Mouse (Mus musculus) midbrain, embryonic 16.5 days (tissue): Measurements from ENCODE around the gene Slc25a13. TPM values are rescaled to one million over a fixed set of nuclear protein-coding genes. Genes with fewer than 3 reads are reported as not detected.

ENCODE experiments used
- ATAC-seq: fragments of 200-750 bp; cut with Nextera tagmentation; 2 replicates; pipeline ENCODE4 v1.8.0; 2017; ENCODE audit warnings: moderate TSS enrichment
- H3K27ac ChIP-seq: fragments of 300-500 bp; sonication (generic); 2 replicates; pipeline ENCODE4 v1.5.1; 2014; ENCODE audit warnings: mild to moderate bottlenecking, low read length, mixed read lengths
- H3K27me3 ChIP-seq: fragments of 300-500 bp; sonication (generic); 2 replicates; pipeline ENCODE4 v1.6.1; 2014; ENCODE audit warnings: low read depth, low read length, mixed read lengths; ENCODE audit not compliant: control insufficient read depth, insufficient read depth
- H3K36me3 ChIP-seq: fragments of 300-500 bp; sonication (generic); 2 replicates; pipeline ENCODE4 v1.6.1; 2014; ENCODE audit warnings: mild to moderate bottlenecking, low read length, moderate library complexity, mixed read lengths; ENCODE audit not compliant: control insufficient read depth, insufficient read depth
- H3K4me1 ChIP-seq: fragments of 300-500 bp; sonication (generic); 2 replicates; pipeline ENCODE4 v1.6.1; 2014; ENCODE audit warnings: mild to moderate bottlenecking, low read length, mixed read lengths; ENCODE audit not compliant: control insufficient read depth, insufficient read depth
- H3K4me2 ChIP-seq: fragments of 300-500 bp; sonication (generic); 2 replicates; pipeline ENCODE4 v1.6.1; 2014; ENCODE audit warnings: mild to moderate bottlenecking, low read length, mixed read lengths
- H3K4me3 ChIP-seq: fragments of 300-500 bp; sonication (generic); 2 replicates; pipeline ENCODE4 v1.5.1; 2014; ENCODE audit warnings: low read depth, mild to moderate bottlenecking, low read length, moderate library complexity, mixed read lengths
- H3K9ac ChIP-seq: fragments of 300-500 bp; sonication (generic); 2 replicates; pipeline ENCODE4 v1.6.1; 2014; ENCODE audit warnings: low read depth, low read length, mixed read lengths
- H3K9me3 ChIP-seq: fragments of 300-500 bp; sonication (generic); replicated peaks from 2 replicates; pipeline ENCODE4 v1.6.1; 2014; ENCODE audit warnings: mild to moderate bottlenecking, low read length, mixed read lengths; ENCODE audit not compliant: control insufficient read depth, poor library complexity, severe bottlenecking
- WGBS: fragments of 180-500 bp; shearing (Covaris S2); extraction: QIAGEN DNeasy Blood & Tissue Kit; methylation state at CpG from one replicate; pipeline ENCODE4 v1.1.7; 2014; 5-methylcytosine and 5-hydroxymethylcytosine counted together
- polyA plus RNA-seq: library from polyadenylated mRNA; unstranded; fragments of >200 nt; fragmentation: Nextera tagmentation; extraction: Ambion mirVana; gene quantifications from 2 replicates; pipeline ENCODE4 v1.2.1, GENCODE M21; 2015

The Slc25a13 gene
- polyA plus RNA-seq, 1 experiment from 2014 or later, result 3.8 TPM

GRCm38 (mm10) chr6:6093522-6093921, 123.5 kb downstream of the Slc25a13 start:
- no peak overlapping the region for H3K9ac ChIP-seq
- whole genome bisulfite sequencing, result 65% methylated on average over 3 of the region's 3 CpGs

GRCm38 (mm10) chr6:6092497-6092896, 124.5 kb downstream of the Slc25a13 start:
- 14% methylated on average over 10 of the region's 10 CpGs for WGBS
- no peaks in the 10 kb centered on the region for H3K27me3 ChIP-seq
- no peak overlapping the region for H3K9ac ChIP-seq
- no peaks in the 10 kb centered on the region for H3K36me3 ChIP-seq
- H3K4me2 ChIP-seq, result no peak overlapping the region
- no peak for ATAC-seq
- no peak overlapping the region for H3K27ac ChIP-seq
- no peak overlapping the region for H3K4me3 ChIP-seq
- H3K9me3 ChIP-seq, result no peaks in the 10 kb centered on the region
- H3K4me1 ChIP-seq, result no peaks in the 10 kb centered on the region

More at GRCm38 (mm10) chr6:6093522-6093921, 123.5 kb downstream of the Slc25a13 start:
- Histone ChIP-seq H3K9me3 (no peaks in the 10 kb centered on the region), H3K36me3 (no peaks in the 10 kb centered on the region), H3K4me1 (no peaks in the 10 kb centered on the region), H3K27ac (no peak overlapping the region), H3K27me3 (no peaks in the 10 kb centered on the region), H3K4me2 (no peak overlapping the region), H3K4me3 (no peak overlapping the region)
- ATAC-seq, result no peak

- no peak for ATAC-seq
- Histone ChIP-seq H3K36me3 (no peaks in the 10 kb centered on the region), H3K4me3 (no peak overlapping the region), H3K9me3 (no peaks in the 10 kb centered on the region), H3K27me3 (no peaks in the 10 kb centered on the region), H3K9ac (no peak overlapping the region), H3K27ac (no peak overlapping the region), H3K4me2 (no peak overlapping the region), H3K4me1 (no peaks in the 10 kb centered on the region)
- WGBS, result 87% methylated on average over 3 of the region's 3 CpGs
Measured at GRCm38 (mm10) chr6:6091016-6091415, 126.0 kb downstream of the Slc25a13 start.

GRCm38 (mm10) chr6:6088151-6088550, 128.8 kb downstream of the Slc25a13 start:
- Histone ChIP-seq H3K36me3 (no peaks in the 10 kb centered on the region), H3K4me1 (no peaks in the 10 kb centered on the region), H3K9me3 (no peaks in the 10 kb centered on the region), H3K4me3 (no peak overlapping the region), H3K9ac (no peak overlapping the region), H3K27ac (no peak overlapping the region), H3K27me3 (no peaks in the 10 kb centered on the region), H3K4me2 (no peak overlapping the region)
- no peak for ATAC-seq
- 76% methylated on average over 4 of the region's 4 CpGs for WGBS

GRCm38 (mm10) chr6:6080484-6080883, 136.5 kb downstream of the Slc25a13 start:
- Histone ChIP-seq H3K4me1 (no peaks in the 10 kb centered on the region), H3K9me3 (no peaks in the 10 kb centered on the region), H3K27ac (no peak overlapping the region), H3K36me3 (no peaks in the 10 kb centered on the region), H3K27me3 (no peaks in the 10 kb centered on the region), H3K9ac (no peak overlapping the region), H3K4me2 (no peak overlapping the region), H3K4me3 (no peak overlapping the region)
- 70% methylated on average over 1 of the region's 1 CpGs for WGBS
- no peak for ATAC-seq

- Histone ChIP-seq H3K4me1 (no peaks in the 10 kb centered on the region), H3K27ac (no peak overlapping the region), H3K9me3 (no peaks in the 10 kb centered on the region), H3K36me3 (no peaks in the 10 kb centered on the region), H3K4me3 (no peak overlapping the region), H3K9ac (no peak overlapping the region), H3K27me3 (no peaks in the 10 kb centered on the region), H3K4me2 (no peak overlapping the region)
- no peak for ATAC-seq
- 93% methylated on average over 4 of the region's 4 CpGs for WGBS
Measured at GRCm38 (mm10) chr6:6077234-6077633, 139.7 kb downstream of the Slc25a13 start.

- 86% methylated on average over 7 of the region's 7 CpGs for WGBS
- no peaks in the 10 kb centered on the region for H3K9me3 ChIP-seq
- no peak for ATAC-seq
Measured at GRCm38 (mm10) chr6:6075940-6076447, 141.0 kb downstream of the Slc25a13 start.

DNA sequence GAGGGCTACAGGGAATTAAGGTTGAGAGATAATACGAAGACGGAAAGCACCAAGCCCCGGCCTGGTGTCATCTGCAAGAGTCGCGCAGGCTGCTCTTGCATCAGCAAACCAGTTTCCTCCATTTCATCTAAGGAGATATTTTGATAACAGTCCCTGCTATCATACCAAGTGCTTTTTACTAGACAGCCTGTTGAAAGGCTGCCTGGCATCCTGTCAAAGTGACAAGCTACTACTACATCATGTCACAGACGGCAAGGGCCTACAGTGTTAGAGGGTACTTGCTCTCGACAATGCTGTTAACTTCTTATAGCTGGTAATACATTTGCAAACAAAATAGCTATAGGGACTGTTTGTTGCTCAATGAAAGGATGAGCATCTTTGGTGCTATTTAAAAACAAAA, 145.9 kb downstream of the Slc25a13 start:
- Histone ChIP-seq H3K4me3 (no peak overlapping the region), H3K36me3 (no peaks in the 10 kb centered on the region), H3K4me1 (0 out of 2 replicates have a peak, but pooled peaks cover 3% of the 10 kb centered on the region), H3K9me3 (no peaks in the 10 kb centered on the region), H3K27ac (no peak overlapping the region), H3K9ac (no peak overlapping the region), H3K4me2 (no peak overlapping the region), H3K27me3 (no peaks in the 10 kb centered on the region)
- ATAC-seq, result no peak
- 74% methylated on average over 7 of the region's 7 CpGs for WGBS

More at GRCm38 (mm10) chr6:6075940-6076447, 141.0 kb downstream of the Slc25a13 start:
- H3K4me2 ChIP-seq, result no peak overlapping the region
- no peak overlapping the region for H3K9ac ChIP-seq
- no peaks in the 10 kb centered on the region for H3K27me3 ChIP-seq
- no peak overlapping the region for H3K4me3 ChIP-seq
- H3K4me1 ChIP-seq, result no peaks in the 10 kb centered on the region
- H3K36me3 ChIP-seq, result no peaks in the 10 kb centered on the region
- no peak overlapping the region for H3K27ac ChIP-seq

GRCm38 (mm10) chr6:6070015-6070414, 147.0 kb downstream of the Slc25a13 start:
- no peak overlapping the region for H3K4me3 ChIP-seq
- H3K9ac ChIP-seq, result no peak overlapping the region
- 0 out of 2 replicates have a peak, but pooled peaks cover 3% of the 10 kb centered on the region for H3K4me1 ChIP-seq
- H3K27me3 ChIP-seq, result no peaks in the 10 kb centered on the region
- no peaks in the 10 kb centered on the region for H3K9me3 ChIP-seq
- H3K36me3 ChIP-seq, result no peaks in the 10 kb centered on the region
- no peak overlapping the region for H3K4me2 ChIP-seq
- ATAC-seq, result no peak
- no peak overlapping the region for H3K27ac ChIP-seq
- 8% methylated on average over 3 of the region's 3 CpGs for WGBS
